ENCODE assay signal across 10 mouse cellular contexts in the genomic region with DNA sequence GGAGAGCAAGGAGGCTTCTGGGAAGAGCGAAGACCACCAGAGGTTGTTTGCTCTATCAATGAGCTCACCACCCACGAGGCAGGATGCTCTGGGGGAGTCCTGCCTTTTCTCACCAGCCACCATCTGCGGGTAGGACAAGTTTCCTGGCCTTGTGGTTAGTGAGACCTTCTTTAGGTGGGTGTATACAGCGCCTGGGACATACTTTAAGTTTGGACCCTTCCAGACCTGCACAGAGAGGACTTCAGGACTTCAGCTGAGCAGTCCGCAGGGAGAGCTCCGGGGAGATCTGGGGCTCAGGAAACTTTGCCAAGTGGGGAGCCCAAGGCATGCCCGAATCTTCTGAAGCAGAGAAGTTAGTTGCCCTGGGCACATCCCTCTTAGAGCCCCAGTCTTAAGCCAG. TPM values are rescaled to one million over a fixed set of nuclear protein-coding genes. Genes with fewer than 3 reads are reported as not detected.
DNase-seq lines count a peak whose midpoint lies in the region; ATAC-seq and TF ChIP-seq lines count a peak whose summit lies in the region.
"Had no signal": no experiment of that assay in that cellular context is flagged by ENCODE, and none has a peak within 500 bp of the region (broad histone marks: within the 10 kb centered on the region; RNA-seq: fewer than 3 reads in every experiment).

No protein-coding gene starts in this region.

- 22% methylated on average over 7 of the region's 7 CpGs for WGBS in lung, postnatal 0 days
- 38% methylated on average over 7 of the region's 7 CpGs for WGBS in forebrain, embryonic 15.5 days
- 15% methylated on average over 7 of the region's 7 CpGs for WGBS in liver, embryonic 13.5 days (ENCODE audit: insufficient replicate concordance)

- no peak overlapping the region for H3K9ac ChIP-seq in lung, postnatal 0 days (replicated peaks; ENCODE audit: low read depth)
- H3K9ac ChIP-seq in forebrain, embryonic 15.5 days (replicated peaks): no peak overlapping the region; the same call in 1 of the 2 replicates
- H3K9ac ChIP-seq in liver, embryonic 13.5 days: no peak overlapping the region

- H3K27ac ChIP-seq in lung, postnatal 0 days (ENCODE audit: low read length): no peak overlapping the region
- no peak overlapping the region for H3K27ac ChIP-seq in forebrain, embryonic 15.5 days (replicated peaks)
- H3K27ac ChIP-seq in liver, embryonic 13.5 days: no peak overlapping the region

- TF ChIP-seq EP300 in lung, postnatal 0 days (IDR thresholded peaks at IDR 0.05): no peak

- no peak for TF ChIP-seq CTCF in lung, postnatal 0 days (IDR thresholded peaks at IDR 0.05)

- H3K4me2 ChIP-seq in lung, postnatal 0 days (replicated peaks; ENCODE audit: low read depth, low read length): peak overlapping the region; percentile 49
- peak overlapping the region; percentile 60 for H3K4me2 ChIP-seq in forebrain, embryonic 15.5 days (replicated peaks)
- H3K4me2 ChIP-seq in liver, embryonic 13.5 days: peak overlapping the region; percentile 64

- H3K4me1 ChIP-seq in lung, postnatal 0 days (ENCODE audit: insufficient read depth, low read depth, low read length): peaks cover 10% of the 10 kb centered on the region; the same call in 1 of the 2 replicates
- H3K4me1 ChIP-seq in forebrain, embryonic 15.5 days: peaks cover 10% of the 10 kb centered on the region
- peaks cover 51% of the 10 kb centered on the region for H3K4me1 ChIP-seq in liver, embryonic 13.5 days (replicated peaks)

- H3K27me3 ChIP-seq in lung, postnatal 0 days (replicated peaks; ENCODE audit: insufficient read depth, low read length): peaks cover 20% of the 10 kb centered on the region; the same call in 1 of the 2 replicates
- H3K27me3 ChIP-seq in forebrain, embryonic 15.5 days: peaks cover 43% of the 10 kb centered on the region
- H3K27me3 ChIP-seq in liver, embryonic 13.5 days: peaks cover 78% of the 10 kb centered on the region

- H3K36me3 ChIP-seq in lung, postnatal 0 days (ENCODE audit: insufficient read depth, low read length): no peaks in the 10 kb centered on the region
- H3K36me3 ChIP-seq in forebrain, embryonic 15.5 days: no peaks in the 10 kb centered on the region
- H3K36me3 ChIP-seq in liver, embryonic 13.5 days: no peaks in the 10 kb centered on the region

- H3K9me3 ChIP-seq in lung, postnatal 0 days (ENCODE audit: low read length): no peaks in the 10 kb centered on the region
- H3K9me3 ChIP-seq in forebrain, embryonic 15.5 days: no peaks in the 10 kb centered on the region
- H3K9me3 ChIP-seq in liver, embryonic 13.5 days (replicated peaks): no peaks in the 10 kb centered on the region

- H3K4me3 ChIP-seq in lung, postnatal 0 days (ENCODE audit: low read depth, low read length): no peak overlapping the region
- H3K4me3 ChIP-seq in forebrain, embryonic 15.5 days: peak overlapping the region; percentile 36
- peak overlapping the region; percentile 43 for H3K4me3 ChIP-seq in liver, embryonic 13.5 days (replicated peaks)

- DNase-seq in lung, postnatal 0 days (ENCODE audit: low spot score): no peak
- no peak for DNase-seq in lung, postnatal 14 days
- DNase-seq in liver, embryonic 13.5 days: no peak
- peak; percentile 75 for DNase-seq in thymus, postnatal 0 days (ENCODE audit: low spot score)
- DNase-seq in urinary bladder, postnatal 25 days (ENCODE audit: low spot score): no peak
- no peak for DNase-seq in layer of hippocampus, postnatal 10 days (ENCODE audit: low spot score in 2 of 2)
- DNase-seq in ovary, adult 18-20 months (ENCODE audit: low spot score): no peak
- DNase-seq: adrenal gland, adult 8-10 months had no signal

- no peak for ATAC-seq in lung, postnatal 0 days
- no peak for ATAC-seq in forebrain, embryonic 15.5 days (replicated peaks)
- ATAC-seq in liver, embryonic 13.5 days (ENCODE audit: low read depth): no peak

RNA-seq across cellular contexts. Expression of gene Snai3, which starts 0.5 kb away (rescaled TPM):
- polyA plus RNA-seq in lung, postnatal 0 days (2015; fragmentation: Nextera tagmentation; extraction: Ambion mirVana): 1.2 and 1.5 TPM in 2 replicates
- not detected in 2 replicates for polyA plus RNA-seq in forebrain, embryonic 15.5 days (2015; fragmentation: Nextera tagmentation; extraction: Ambion mirVana)
- 0.20 and 0.31 TPM in 2 replicates for polyA plus RNA-seq in liver, embryonic 13.5 days (2015; fragmentation: Nextera tagmentation; extraction: Ambion mirVana)
- polyA plus RNA-seq in thymus, postnatal 0 days (2015; fragmentation: Nextera tagmentation; extraction: Ambion mirVana): 37.5 TPM in 2 replicates
- total RNA-seq in layer of hippocampus, postnatal 10 days (2021): not detected
- total RNA-seq: adrenal gland, adult 8-10 months; granulocyte monocyte progenitor cell, adult 5-6 weeks had no signal

RNA-seq across cellular contexts. Expression of gene Rnf166, which starts 15.9 kb away (rescaled TPM):
- polyA plus RNA-seq in lung, postnatal 0 days (2015; fragmentation: Nextera tagmentation; extraction: Ambion mirVana): 49.4 and 52.7 TPM in 2 replicates
- polyA plus RNA-seq in forebrain, embryonic 15.5 days (2015; fragmentation: Nextera tagmentation; extraction: Ambion mirVana): 40.2 and 44.8 TPM in 2 replicates
- polyA plus RNA-seq in liver, embryonic 13.5 days (2015; fragmentation: Nextera tagmentation; extraction: Ambion mirVana): 12.2 and 13.7 TPM in 2 replicates
- polyA plus RNA-seq in thymus, postnatal 0 days (2015; fragmentation: Nextera tagmentation; extraction: Ambion mirVana): 98.0 and 108 TPM in 2 replicates
- total RNA-seq in layer of hippocampus, postnatal 10 days (2021): 10 to 100 TPM; 19.7 to 23.5 TPM

RNA-seq across cellular contexts. Expression of gene Ctu2, which starts 16.0 kb away (rescaled TPM):
- polyA plus RNA-seq in lung, postnatal 0 days (2015; fragmentation: Nextera tagmentation; extraction: Ambion mirVana): 21.2 and 25.9 TPM in 2 replicates
- polyA plus RNA-seq in forebrain, embryonic 15.5 days (2015; fragmentation: Nextera tagmentation; extraction: Ambion mirVana): 79.0 and 84.4 TPM in 2 replicates
- 26.7 and 29.3 TPM in 2 replicates for polyA plus RNA-seq in liver, embryonic 13.5 days (2015; fragmentation: Nextera tagmentation; extraction: Ambion mirVana)
- polyA plus RNA-seq in thymus, postnatal 0 days (2015; fragmentation: Nextera tagmentation; extraction: Ambion mirVana): 72.9 and 75.3 TPM in 2 replicates
- total RNA-seq in layer of hippocampus, postnatal 10 days (2021): 10 to 100 TPM; 35.1 to 36.0 TPM

RNA-seq across cellular contexts. Expression of gene Mvd, which starts 16.8 kb away (rescaled TPM):
- 29.2 and 31.2 TPM in 2 replicates for polyA plus RNA-seq in lung, postnatal 0 days (2015; fragmentation: Nextera tagmentation; extraction: Ambion mirVana)
- 50.3 and 51.7 TPM in 2 replicates for polyA plus RNA-seq in forebrain, embryonic 15.5 days (2015; fragmentation: Nextera tagmentation; extraction: Ambion mirVana)
- polyA plus RNA-seq in liver, embryonic 13.5 days (2015; fragmentation: Nextera tagmentation; extraction: Ambion mirVana): 23.7 and 26.0 TPM in 2 replicates
- polyA plus RNA-seq in thymus, postnatal 0 days (2015; fragmentation: Nextera tagmentation; extraction: Ambion mirVana): 17.4 and 19.5 TPM in 2 replicates
- total RNA-seq in layer of hippocampus, postnatal 10 days (2021): 10 to 100 TPM; 50.9 to 56.4 TPM

RNA-seq across cellular contexts. Expression of gene Cyba, which starts 27.3 kb away (rescaled TPM):
- 401 and 429 TPM in 2 replicates for polyA plus RNA-seq in lung, postnatal 0 days (2015; fragmentation: Nextera tagmentation; extraction: Ambion mirVana)
- polyA plus RNA-seq in forebrain, embryonic 15.5 days (2015; fragmentation: Nextera tagmentation; extraction: Ambion mirVana): 30.1 and 32.8 TPM in 2 replicates
- polyA plus RNA-seq in liver, embryonic 13.5 days (2015; fragmentation: Nextera tagmentation; extraction: Ambion mirVana): 133 and 153 TPM in 2 replicates
- polyA plus RNA-seq in thymus, postnatal 0 days (2015; fragmentation: Nextera tagmentation; extraction: Ambion mirVana): 540 and 564 TPM in 2 replicates
- total RNA-seq in layer of hippocampus, postnatal 10 days (2021): 10 to 100 TPM; 11.6 to 12.8 TPM

Comparison
In these comparisons a context has a peak if more than half of its experiments do, and no peak if none do; other contexts are left out.
1. RNA of gene Snai3, which starts 0.5 kb away (polyA plus RNA-seq): 37.5 TPM in thymus, postnatal 0 days; 1.2 to 1.5 TPM in lung, postnatal 0 days, 0.20 to 0.31 TPM in liver, embryonic 13.5 days and not detected in forebrain, embryonic 15.5 days; every median in the first group is over 10 times any median in the second.
2. Peak in every context shown above with its lines, with median percentiles within 50 percentile points of each other: H3K4me2 ChIP-seq.